Mouse (Mus musculus): Measurements from ENCODE around the gene Sspo.

DNA sequence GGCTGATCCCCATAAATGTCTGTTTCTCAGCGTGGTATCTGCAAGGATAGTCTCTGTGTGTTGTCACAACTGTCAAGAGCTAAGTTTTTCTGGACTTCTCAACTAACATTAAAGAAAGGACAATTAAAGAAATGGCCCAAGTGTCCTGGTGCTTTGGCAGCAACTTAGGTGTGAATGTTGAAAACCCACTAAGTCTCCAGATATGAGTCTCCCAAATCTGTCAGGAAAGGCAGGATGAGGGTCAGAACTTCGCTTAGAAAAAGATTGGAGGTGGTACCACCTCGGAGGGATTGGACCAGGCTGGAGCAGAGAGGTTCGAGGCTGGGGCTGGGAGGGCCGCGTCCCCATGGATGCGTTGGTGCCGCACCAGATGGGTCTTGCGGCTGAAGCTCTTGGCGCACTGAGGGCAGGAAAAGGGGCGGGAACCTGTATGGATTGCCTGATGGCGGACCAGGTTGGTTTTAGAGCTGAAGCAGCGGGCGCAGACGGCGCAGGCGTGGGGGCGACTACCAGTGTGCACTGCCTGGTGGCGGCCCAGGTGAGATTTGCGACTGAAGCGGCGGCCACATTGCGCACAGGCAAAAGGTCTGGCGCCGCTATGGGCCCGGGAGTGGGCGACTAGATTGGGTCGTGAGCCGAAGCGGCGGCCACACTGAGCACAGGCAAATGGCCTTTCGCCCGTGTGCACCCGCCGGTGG, 10.2 kb upstream of the Sspo start:
- TF ChIP-seq MAFK (IDR thresholded peaks at IDR 0.05; ENCODE audit: insufficient read depth, low read depth, low read length) (no peak), ZC3H11A (IDR thresholded peaks at IDR 0.05; ENCODE audit: borderline replicate concordance, low read depth, low read length) (no peak), CHD2 (IDR thresholded peaks at IDR 0.05; ENCODE audit: low read depth, low read length) (no peak), ZNF384 (IDR thresholded peaks at IDR 0.05; ENCODE audit: low read depth, low read length) (no peak)

Data from ES-E14 (cell line).